Mouse (Mus musculus): ENCODE data around the gene Lgalsl. TPM values are rescaled to one million over a fixed set of nuclear protein-coding genes. Genes with fewer than 3 reads are reported as not detected.

Gene Lgalsl
- polyA plus RNA-seq, 1 experiment from 2014 or later: 34.8 TPM

- H3K27ac ChIP-seq: no peak overlapping the region
- ATAC-seq (replicated peaks; ENCODE audit: insufficient number of reproducible peaks, insufficient read depth, low FRiP score, low read depth): no peak
- H3K27me3 ChIP-seq: no peaks in the 10 kb centered on the region
- H3K9ac ChIP-seq: no peak overlapping the region
- no peaks in the 10 kb centered on the region for H3K9me3 ChIP-seq (replicated peaks)
- H3K4me3 ChIP-seq: no peak overlapping the region
- H3K36me3 ChIP-seq: no peaks in the 10 kb centered on the region
- H3K4me2 ChIP-seq: no peak overlapping the region
- no peaks in the 10 kb centered on the region for H3K4me1 ChIP-seq (replicated peaks)
- 78% methylated on average over 3 of the region's 3 CpGs for WGBS
Observed at GRCm38 (mm10) chr11:20778861-20779563, 51.8 kb downstream of the Lgalsl start.

DNA sequence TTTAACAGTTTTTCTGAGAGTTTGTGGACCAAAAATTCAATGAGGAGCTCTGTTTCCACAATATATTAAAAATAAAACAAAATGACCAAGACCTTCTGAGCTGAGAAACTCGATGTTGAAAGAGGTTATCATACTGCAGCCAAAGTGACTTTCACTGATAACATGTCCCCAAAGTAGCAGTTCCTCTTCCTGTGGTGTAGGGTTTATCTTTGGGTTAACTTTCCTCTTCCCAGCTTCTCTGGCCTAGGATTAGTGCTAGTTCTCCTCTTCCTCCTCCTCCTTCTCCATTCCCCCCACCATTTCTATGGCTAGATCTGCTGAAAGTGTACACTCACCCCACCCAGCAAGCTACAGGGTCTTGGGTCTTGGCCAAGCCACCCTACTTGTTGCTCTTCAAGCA lies 52.6 kb downstream of the Lgalsl start:
- 28% methylated on average over 1 of the region's 1 CpGs for WGBS
- no peak overlapping the region for H3K4me2 ChIP-seq
- no peak for ATAC-seq (replicated peaks; ENCODE audit: insufficient number of reproducible peaks, insufficient read depth, low FRiP score, low read depth)

DNA sequence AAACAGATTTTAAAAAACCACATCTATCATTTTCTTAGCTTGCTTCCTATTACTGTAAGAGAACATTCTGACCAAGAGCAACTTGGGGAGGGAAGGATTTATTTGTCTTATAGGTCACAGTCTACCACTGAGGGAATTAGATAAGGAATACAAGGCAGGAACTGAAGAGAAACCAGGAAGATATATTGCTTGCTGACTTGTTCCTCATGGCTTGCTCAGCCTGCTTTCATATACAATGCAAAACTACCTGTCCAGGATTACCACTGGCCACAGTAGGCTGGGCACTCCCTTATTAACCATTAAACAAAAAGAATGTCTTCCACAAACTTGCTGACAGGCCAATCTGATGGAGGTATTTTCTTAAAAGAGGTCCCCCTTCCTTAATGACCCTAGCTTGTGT lies 54.2 kb downstream of the Lgalsl start:
- Histone ChIP-seq H3K4me2 (no peak overlapping the region), H3K4me3 (no peak overlapping the region), H3K27ac (no peak overlapping the region), H3K4me1 (replicated peaks) (no peaks in the 10 kb centered on the region), H3K27me3 (no peaks in the 10 kb centered on the region), H3K9me3 (replicated peaks) (no peaks in the 10 kb centered on the region), H3K9ac (no peak overlapping the region), H3K36me3 (no peaks in the 10 kb centered on the region)
- ATAC-seq (replicated peaks; ENCODE audit: insufficient number of reproducible peaks, insufficient read depth, low FRiP score, low read depth): no peak

More for the DNA sequence above, 52.6 kb downstream of the Lgalsl start:
- no peaks in the 10 kb centered on the region for H3K4me1 ChIP-seq (replicated peaks)
- H3K9ac ChIP-seq: no peak overlapping the region
- no peaks in the 10 kb centered on the region for H3K9me3 ChIP-seq (replicated peaks)
- no peaks in the 10 kb centered on the region for H3K27me3 ChIP-seq
- H3K36me3 ChIP-seq: no peaks in the 10 kb centered on the region
- no peak overlapping the region for H3K27ac ChIP-seq
- no peak overlapping the region for H3K4me3 ChIP-seq

Other genes with a start within 250 kb of the Lgalsl start
- 9.2 and 11.9 TPM in 2 replicates for gene Aftph, start 89.5 kb downstream of the Lgalsl start, polyA plus RNA-seq (2015; fragmentation: Nextera tagmentation; extraction: Ambion mirVana)

Data from heart, embryonic 15.5 days (tissue).